Mouse (Mus musculus) hindbrain, embryonic 13.5 days (tissue): ENCODE measurements around the gene Polr2c. TPM values are rescaled to one million over a fixed set of nuclear protein-coding genes. Genes with fewer than 3 reads are reported as not detected.

Source experiments
- ATAC-seq: fragments of 200-750 bp; cut with Nextera tagmentation; 2 replicates; pipeline ENCODE4 v1.8.0; 2017; ENCODE audit warnings: moderate TSS enrichment; ENCODE audit not compliant: low FRiP score
- H3K27ac ChIP-seq: fragments of 300-500 bp; sonication (generic); 2 replicates; pipeline ENCODE4 v1.5.1; 2015; ENCODE audit warnings: inconsistent platforms, mild to moderate bottlenecking, moderate library complexity
- H3K27me3 ChIP-seq: fragments of 300-500 bp; sonication (generic); 2 replicates; pipeline ENCODE4 v1.6.1; 2015; ENCODE audit warnings: mild to moderate bottlenecking, inconsistent platforms
- H3K36me3 ChIP-seq: fragments of 300-500 bp; sonication (generic); 2 replicates; pipeline ENCODE4 v1.6.1; 2015; ENCODE audit warnings: mild to moderate bottlenecking, inconsistent platforms
- H3K4me1 ChIP-seq: fragments of 300-500 bp; sonication (generic); replicated peaks from 2 replicates; pipeline ENCODE4 v1.6.1; 2015; ENCODE audit warnings: inconsistent platforms
- H3K4me2 ChIP-seq: fragments of 300-500 bp; sonication (generic); 2 replicates; pipeline ENCODE4 v1.6.1; 2015; ENCODE audit warnings: inconsistent platforms, mild to moderate bottlenecking, moderate library complexity
- H3K4me3 ChIP-seq: fragments of 300-500 bp; sonication (generic); 2 replicates; pipeline ENCODE4 v1.5.1; 2015; ENCODE audit warnings: mild to moderate bottlenecking, inconsistent platforms
- H3K9ac ChIP-seq: fragments of 300-500 bp; sonication (generic); 2 replicates; pipeline ENCODE4 v1.6.1; 2015; ENCODE audit warnings: mild to moderate bottlenecking, inconsistent platforms
- H3K9me3 ChIP-seq: fragments of 300-500 bp; sonication (generic); 2 replicates; pipeline ENCODE4 v1.6.1; 2016; ENCODE audit warnings: inconsistent platforms
- WGBS: fragments of 180-500 bp; shearing (Covaris S2); methylation state at CpG from one replicate; pipeline ENCODE4 v1.1.7; 2015; 5-methylcytosine and 5-hydroxymethylcytosine counted together
- polyA plus RNA-seq: library from polyadenylated mRNA; unstranded; fragments of >200 nt; fragmentation: Nextera tagmentation; extraction: Ambion mirVana; gene quantifications from 2 replicates; pipeline ENCODE4 v1.2.1, GENCODE M21; 2015

Gene Polr2c
- 119 and 136 TPM in 2 replicates for polyA plus RNA-seq

- peak within 1 kb of the TSS; percentile 87 for H3K27ac ChIP-seq
- H3K4me2 ChIP-seq: peak within 1 kb of the TSS; percentile 77
- peaks cover 19% of the 10 kb centered on the region for H3K4me1 ChIP-seq
- H3K4me3 ChIP-seq: peak within 1 kb of the TSS; percentile 98
- H3K9me3 ChIP-seq: no peaks in the 10 kb centered on the region
- no peaks in the 10 kb centered on the region for H3K27me3 ChIP-seq
- H3K36me3 ChIP-seq: peaks cover 48% of the 10 kb centered on the region
- peak; percentile 79 for ATAC-seq
- WGBS: under 1% methylated on average over 68 of the region's 68 CpGs
- H3K9ac ChIP-seq: peak within 1 kb of the TSS; percentile 98
These were observed at the start of gene Polr2c for GRCm38 (mm10) chr8:94857346-94858173. Gene Polr2c (plus strand): TSS chr8:94857450.

GRCm38 (mm10) chr8:94807506-94807905 lies 49.7 kb upstream of the Polr2c start:
- H3K27ac ChIP-seq: no peak overlapping the region
- H3K36me3 ChIP-seq: no peaks in the 10 kb centered on the region
- no peaks in the 10 kb centered on the region for H3K27me3 ChIP-seq
- H3K4me3 ChIP-seq: no peak overlapping the region
- H3K9ac ChIP-seq: no peak overlapping the region
- ATAC-seq: no peak
- no peaks in the 10 kb centered on the region for H3K9me3 ChIP-seq
- peaks cover 13% of the 10 kb centered on the region for H3K4me1 ChIP-seq
- no peak overlapping the region for H3K4me2 ChIP-seq
- WGBS: 55% methylated on average over 7 of the region's 7 CpGs

- no peak overlapping the region for H3K27ac ChIP-seq
- no peaks in the 10 kb centered on the region for H3K36me3 ChIP-seq
- H3K4me1 ChIP-seq: peaks cover 16% of the 10 kb centered on the region
- H3K9ac ChIP-seq: no peak overlapping the region
- no peaks in the 10 kb centered on the region for H3K27me3 ChIP-seq
- no peak for ATAC-seq
- H3K4me3 ChIP-seq: no peak overlapping the region
- H3K9me3 ChIP-seq: no peaks in the 10 kb centered on the region
- H3K4me2 ChIP-seq: no peak overlapping the region
- WGBS: 81% methylated on average over 6 of the region's 6 CpGs
These were observed 48.9 kb upstream of the Polr2c start for GRCm38 (mm10) chr8:94808372-94808771.

- no peak for ATAC-seq
- no peak within 1 kb of the TSS for H3K9ac ChIP-seq
- peaks cover 16% of the 10 kb centered on the region for H3K4me1 ChIP-seq
- H3K27ac ChIP-seq: no peak within 1 kb of the TSS
- H3K4me2 ChIP-seq: no peak within 1 kb of the TSS
- 74% methylated on average over 3 of the region's 3 CpGs for WGBS
- no peak within 1 kb of the TSS for H3K4me3 ChIP-seq
- H3K36me3 ChIP-seq: no peaks in the 10 kb centered on the region
- no peaks in the 10 kb centered on the region for H3K27me3 ChIP-seq
- H3K9me3 ChIP-seq: no peaks in the 10 kb centered on the region
These were observed 47.1 kb upstream of the Polr2c start, which contains the start of gene Ccl17 for GRCm38 (mm10) chr8:94810153-94810552. Gene Ccl17 (plus strand): TSS chr8:94810453.

- H3K4me1 ChIP-seq: peaks cover 16% of the 10 kb centered on the region
- H3K9me3 ChIP-seq: no peaks in the 10 kb centered on the region
- no peak overlapping the region for H3K9ac ChIP-seq
- 85% methylated on average over 5 of the region's 5 CpGs for WGBS
- H3K27ac ChIP-seq: no peak overlapping the region
- H3K36me3 ChIP-seq: no peaks in the 10 kb centered on the region
- ATAC-seq: no peak
- H3K27me3 ChIP-seq: no peaks in the 10 kb centered on the region
- H3K4me3 ChIP-seq: no peak overlapping the region
- H3K4me2 ChIP-seq: no peak overlapping the region
These were observed 46.4 kb upstream of the Polr2c start for GRCm38 (mm10) chr8:94810855-94811254.

- H3K27me3 ChIP-seq: no peaks in the 10 kb centered on the region
- no peak for ATAC-seq
- peak overlapping the region; percentile 55 for H3K9ac ChIP-seq
- H3K4me1 ChIP-seq: peaks cover 14% of the 10 kb centered on the region
- no peak overlapping the region for H3K27ac ChIP-seq
- WGBS: 78% methylated on average over 6 of the region's 6 CpGs
- H3K4me2 ChIP-seq: no peak overlapping the region
- H3K9me3 ChIP-seq: no peaks in the 10 kb centered on the region
- H3K4me3 ChIP-seq: no peak overlapping the region
- H3K36me3 ChIP-seq: no peaks in the 10 kb centered on the region
These were observed 45.6 kb upstream of the Polr2c start for GRCm38 (mm10) chr8:94811654-94812053.

GRCm38 (mm10) chr8:94812645-94813098 lies 44.6 kb upstream of the Polr2c start:
- H3K4me1 ChIP-seq: peaks cover 5% of the 10 kb centered on the region
- peak overlapping the region; percentile 55; the same call in 1 of the 2 replicates for H3K9ac ChIP-seq
- H3K27me3 ChIP-seq: no peaks in the 10 kb centered on the region
- no peaks in the 10 kb centered on the region for H3K9me3 ChIP-seq
- H3K27ac ChIP-seq: peak overlapping the region; percentile 55
- H3K4me2 ChIP-seq: peak overlapping the region; percentile 42
- H3K4me3 ChIP-seq: no peak overlapping the region
- WGBS: 32% methylated on average over 6 of the region's 6 CpGs
- no peaks in the 10 kb centered on the region for H3K36me3 ChIP-seq
- peak; percentile 65 for ATAC-seq

GRCm38 (mm10) chr8:94814556-94814955 lies 42.7 kb upstream of the Polr2c start:
- Histone ChIP-seq H3K9ac (no peak overlapping the region), H3K27me3 (no peaks in the 10 kb centered on the region), H3K4me1 (peaks cover 4% of the 10 kb centered on the region), H3K4me3 (no peak overlapping the region), H3K4me2 (no peak overlapping the region), H3K27ac (no peak overlapping the region), H3K36me3 (0 out of 2 replicates have a peak, but pooled peaks cover 2% of the 10 kb centered on the region), H3K9me3 (no peaks in the 10 kb centered on the region)
- no peak for ATAC-seq
- 0% methylated on average over 1 of the region's 1 CpGs for WGBS

GRCm38 (mm10) chr8:94817933-94818332 lies 39.3 kb upstream of the Polr2c start:
- 92% methylated on average over 11 of the region's 11 CpGs for WGBS
- Histone ChIP-seq H3K4me3 (no peak overlapping the region), H3K36me3 (peaks cover 29% of the 10 kb centered on the region), H3K9me3 (no peaks in the 10 kb centered on the region), H3K4me1 (no peaks in the 10 kb centered on the region), H3K4me2 (no peak overlapping the region), H3K9ac (no peak overlapping the region), H3K27ac (no peak overlapping the region), H3K27me3 (no peaks in the 10 kb centered on the region)
- no peak for ATAC-seq

GRCm38 (mm10) chr8:94819671-94820179 lies 37.5 kb upstream of the Polr2c start:
- no peak overlapping the region for H3K27ac ChIP-seq
- H3K27me3 ChIP-seq: no peaks in the 10 kb centered on the region
- no peak for ATAC-seq
- no peak overlapping the region for H3K4me2 ChIP-seq
- no peaks in the 10 kb centered on the region for H3K9me3 ChIP-seq
- 85% methylated on average over 6 of the region's 6 CpGs for WGBS
- no peaks in the 10 kb centered on the region for H3K4me1 ChIP-seq
- peaks cover 46% of the 10 kb centered on the region for H3K36me3 ChIP-seq
- no peak overlapping the region for H3K9ac ChIP-seq
- H3K4me3 ChIP-seq: no peak overlapping the region

GRCm38 (mm10) chr8:94820553-94820952 lies 36.7 kb upstream of the Polr2c start:
- peaks cover 53% of the 10 kb centered on the region for H3K36me3 ChIP-seq
- H3K9me3 ChIP-seq: no peaks in the 10 kb centered on the region
- WGBS: 91% methylated on average over 7 of the region's 7 CpGs
- no peaks in the 10 kb centered on the region for H3K4me1 ChIP-seq
- H3K27me3 ChIP-seq: no peaks in the 10 kb centered on the region
- no peak overlapping the region for H3K27ac ChIP-seq
- no peak for ATAC-seq
- no peak overlapping the region for H3K4me3 ChIP-seq
- H3K9ac ChIP-seq: no peak overlapping the region
- H3K4me2 ChIP-seq: no peak overlapping the region

- Histone ChIP-seq H3K9ac (no peak overlapping the region), H3K4me3 (no peak overlapping the region), H3K27ac (no peak overlapping the region), H3K4me1 (no peaks in the 10 kb centered on the region), H3K36me3 (peaks cover 60% of the 10 kb centered on the region), H3K9me3 (no peaks in the 10 kb centered on the region), H3K4me2 (no peak overlapping the region), H3K27me3 (no peaks in the 10 kb centered on the region)
- 89% methylated on average over 2 of the region's 2 CpGs for WGBS
- no peak for ATAC-seq
These were observed 35.9 kb upstream of the Polr2c start for GRCm38 (mm10) chr8:94821381-94821780.
